Comparison of ENCODE assay signal across 8 mouse cellular contexts in the genomic region with DNA sequence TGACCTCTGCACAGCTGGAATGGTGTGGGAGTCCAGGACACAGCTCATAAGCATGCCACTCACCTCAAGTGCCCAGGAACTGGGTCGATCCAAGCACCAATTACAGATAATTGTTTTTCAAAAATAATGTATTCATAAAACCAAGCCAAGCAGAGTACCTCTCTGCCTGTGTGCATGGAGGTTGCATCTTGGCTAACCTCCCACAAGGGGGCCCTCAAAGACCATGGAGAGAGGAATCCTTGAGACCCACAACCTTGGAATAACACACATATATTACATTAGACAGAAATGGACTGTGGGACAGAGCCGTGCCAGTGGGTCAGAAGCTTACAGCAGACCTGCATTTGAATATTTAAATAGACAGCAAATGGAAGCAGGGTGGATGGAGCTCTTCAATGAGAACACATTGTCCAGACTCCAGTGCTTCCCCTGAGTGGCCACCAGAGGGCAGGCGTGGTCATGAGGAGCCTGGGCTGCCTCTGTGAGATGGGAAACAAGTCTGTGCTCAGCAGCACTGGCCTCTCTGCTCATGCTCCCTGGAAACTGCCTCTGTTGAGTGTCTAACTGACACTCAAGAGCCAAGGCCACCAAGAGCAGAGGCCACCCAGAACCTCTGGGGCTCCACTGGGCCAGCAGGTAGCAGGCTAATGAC.
A peak's percentile ranks its signal among the peaks of the same experiment; 100 is the strongest.
DNase-seq lines count a peak whose midpoint lies in the region; ATAC-seq and TF ChIP-seq lines count a peak whose summit lies in the region.

No protein-coding gene starts in this region.

- H3K27ac ChIP-seq in ES-Bruce4 (ENCODE audit: insufficient read depth, low read length): no peak overlapping the region
- no peak overlapping the region for H3K27ac ChIP-seq in embryonic facial prominence, embryonic 11.5 days (replicated peaks; ENCODE audit: low read depth, low read length)
- H3K27ac ChIP-seq in heart, postnatal 0 days (ENCODE audit: low read depth): no peak overlapping the region

- TF ChIP-seq POLR2A in ES-Bruce4 (IDR thresholded peaks at IDR 0.05; ENCODE audit: insufficient read depth, low read length): no peak

- WGBS in embryonic facial prominence, embryonic 11.5 days: 33% methylated on average over 3 of the region's 3 CpGs
- 36% methylated on average over 3 of the region's 3 CpGs for WGBS in heart, postnatal 0 days

- no peaks in the 10 kb centered on the region for H3K36me3 ChIP-seq in ES-Bruce4 (ENCODE audit: control insufficient read depth, insufficient read depth, low read length, poor library complexity, severe bottlenecking)
- H3K36me3 ChIP-seq in embryonic facial prominence, embryonic 11.5 days (replicated peaks; ENCODE audit: control insufficient read depth, insufficient read depth, low read depth, low read length): no peaks in the 10 kb centered on the region
- no peaks in the 10 kb centered on the region for H3K36me3 ChIP-seq in heart, postnatal 0 days (replicated peaks; ENCODE audit: control insufficient read depth, insufficient read depth, low read length)

- peak; percentile 73 for DNase-seq in adrenal gland, postnatal 25 days
- DNase-seq in embryonic facial prominence, embryonic 11.5 days (ENCODE audit: low spot score): peak; percentile 83
- peak; percentile 50 for DNase-seq in heart, postnatal 0 days (ENCODE audit: low spot score)
- peak; percentile 59 to 65 for DNase-seq in kidney, postnatal 25 days
- DNase-seq in lung, adult 18-20 months: peak; percentile 46 to 59
- DNase-seq in retina, embryonic 14.5 days (ENCODE audit: low spot score): peak; percentile 79
- peak; percentile 63 for DNase-seq in urinary bladder, postnatal 25 days (ENCODE audit: low spot score)

- no peaks in the 10 kb centered on the region for H3K9me3 ChIP-seq in ES-Bruce4 (replicated peaks; ENCODE audit: control insufficient read depth, insufficient read depth, low read length, poor library complexity, severe bottlenecking)
- no peaks in the 10 kb centered on the region for H3K9me3 ChIP-seq in embryonic facial prominence, embryonic 11.5 days (replicated peaks; ENCODE audit: control insufficient read depth, low read length)
- peaks cover 2% of the 10 kb centered on the region; the same call in 1 of the 2 replicates for H3K9me3 ChIP-seq in heart, postnatal 0 days (replicated peaks; ENCODE audit: control insufficient read depth, low read length)

- H3K4me1 ChIP-seq in ES-Bruce4 (ENCODE audit: control insufficient read depth, insufficient read depth, low read length): no peaks in the 10 kb centered on the region
- H3K4me1 ChIP-seq in embryonic facial prominence, embryonic 11.5 days (ENCODE audit: control insufficient read depth, insufficient read depth, low read length): no peaks in the 10 kb centered on the region
- no peaks in the 10 kb centered on the region for H3K4me1 ChIP-seq in heart, postnatal 0 days (ENCODE audit: control insufficient read depth, insufficient read depth)

- H3K27me3 ChIP-seq in ES-Bruce4 (ENCODE audit: control insufficient read depth, insufficient read depth, low read length, poor library complexity, severe bottlenecking): no peaks in the 10 kb centered on the region
- H3K27me3 ChIP-seq in embryonic facial prominence, embryonic 11.5 days (ENCODE audit: control insufficient read depth, insufficient read depth, low read length): no peaks in the 10 kb centered on the region
- H3K27me3 ChIP-seq in heart, postnatal 0 days (ENCODE audit: control insufficient read depth, insufficient read depth, low read length): no peaks in the 10 kb centered on the region

- no peak overlapping the region for H3K4me2 ChIP-seq in embryonic facial prominence, embryonic 11.5 days (ENCODE audit: low read depth, low read length)
- no peak overlapping the region for H3K4me2 ChIP-seq in heart, postnatal 0 days (ENCODE audit: low read depth, low read length)

- no peak overlapping the region for H3K9ac ChIP-seq in ES-Bruce4 (ENCODE audit: low read depth, poor library complexity, severe bottlenecking)
- no peak overlapping the region for H3K9ac ChIP-seq in embryonic facial prominence, embryonic 11.5 days (replicated peaks; ENCODE audit: low read length)
- H3K9ac ChIP-seq in heart, postnatal 0 days (replicated peaks; ENCODE audit: low read depth, low read length): no peak overlapping the region

- no peak for TF ChIP-seq EP300 in ES-Bruce4 (IDR thresholded peaks at IDR 0.05; ENCODE audit: insufficient read depth, low read depth, low read length)
- no peak for TF ChIP-seq EP300 in heart, postnatal 0 days (IDR thresholded peaks at IDR 0.05; ENCODE audit: low read depth)

- TF ChIP-seq CTCF in ES-Bruce4 (IDR thresholded peaks at IDR 0.05; ENCODE audit: low read depth, low read length): peak; percentile 89
- peak; percentile 87 for TF ChIP-seq CTCF in heart, postnatal 0 days (IDR thresholded peaks at IDR 0.05; ENCODE audit: low read depth)

- no peak overlapping the region for H3K4me3 ChIP-seq in ES-Bruce4 (ENCODE audit: low read depth, low read length)
- no peak overlapping the region for H3K4me3 ChIP-seq in embryonic facial prominence, embryonic 11.5 days (ENCODE audit: low read depth, low read length)
- H3K4me3 ChIP-seq in heart, postnatal 0 days (ENCODE audit: low read depth, low read length): no peak overlapping the region

- 0 out of 2 replicates have a peak, but pooled peaks have one; percentile 35 for ATAC-seq in embryonic facial prominence, embryonic 11.5 days (replicated peaks; ENCODE audit: insufficient number of reproducible peaks, low FRiP score, low TSS enrichment, low read depth)
- ATAC-seq in heart, postnatal 0 days (ENCODE audit: insufficient read depth, low read depth): peak; percentile 47; the same call in 1 of the 2 replicates
